Mouse (Mus musculus): Measurements from ENCODE around the gene Atf7ip.

DNA sequence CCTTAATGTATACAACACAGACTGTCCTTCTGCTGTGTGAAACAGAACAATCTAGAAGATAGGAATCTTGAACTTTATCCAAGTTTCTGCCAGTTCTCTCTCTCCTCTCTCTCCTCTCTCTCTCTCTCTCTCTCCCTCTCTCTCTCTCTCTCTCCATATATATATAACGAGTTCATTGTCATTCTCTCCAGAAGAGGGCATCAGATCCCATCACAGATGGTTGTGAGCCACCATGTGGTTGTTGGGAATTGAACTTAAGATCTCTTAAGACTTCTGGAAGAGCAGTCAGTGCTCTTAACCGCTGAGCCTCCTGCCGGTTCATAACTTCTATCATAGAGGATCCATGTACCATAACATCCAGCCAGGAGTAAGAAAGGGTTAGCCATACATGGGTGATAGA lies 129.0 kb downstream of the Atf7ip start:
- TF ChIP-seq POLR2A (IDR thresholded peaks at IDR 0.05; ENCODE audit: borderline replicate concordance, low read depth, low read length), result no peak
- TF ChIP-seq CTCF (IDR thresholded peaks at IDR 0.05; ENCODE audit: low read depth, low read length), result no peak

Measured in bone marrow macrophage, adult 2 months (primary cell).